Mouse (Mus musculus) thymus, postnatal 14 days (tissue): ENCODE data around the gene Olfr1272.
"Not testable (repeated sequence)": the region's sequence is repeated elsewhere in the genome, so short reads cannot be mapped to it uniquely, and the experiment has no call there.

Experiments
- DNase-seq: peaks from one replicate; pipeline ENCODE4 v3.0.0; 2021

Gene Olfr1272

DNA sequence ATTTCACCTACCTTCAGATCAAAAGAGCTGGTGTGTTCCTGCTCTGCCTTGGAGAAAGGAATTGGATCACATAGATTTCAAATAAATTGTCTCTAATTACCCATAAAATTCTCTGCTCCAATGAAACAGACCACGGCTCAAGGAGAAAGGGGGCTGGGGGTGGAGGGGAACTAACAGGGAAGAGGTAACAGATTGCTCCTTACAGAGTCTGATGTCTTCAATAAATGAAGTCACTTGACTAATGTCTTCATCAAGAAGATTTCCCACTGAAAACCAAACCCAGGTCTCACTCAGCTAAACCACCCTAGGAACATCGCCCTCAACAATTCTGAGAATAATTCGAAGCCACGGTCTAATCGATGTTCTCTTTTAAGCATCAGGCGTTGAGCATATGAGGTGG lies at the start of gene Olfr1272:
TSS of gene Olfr1272 (minus strand) at position 101 of the 400 bp plus-strand sequence.
- no peak for DNase-seq

DNA sequence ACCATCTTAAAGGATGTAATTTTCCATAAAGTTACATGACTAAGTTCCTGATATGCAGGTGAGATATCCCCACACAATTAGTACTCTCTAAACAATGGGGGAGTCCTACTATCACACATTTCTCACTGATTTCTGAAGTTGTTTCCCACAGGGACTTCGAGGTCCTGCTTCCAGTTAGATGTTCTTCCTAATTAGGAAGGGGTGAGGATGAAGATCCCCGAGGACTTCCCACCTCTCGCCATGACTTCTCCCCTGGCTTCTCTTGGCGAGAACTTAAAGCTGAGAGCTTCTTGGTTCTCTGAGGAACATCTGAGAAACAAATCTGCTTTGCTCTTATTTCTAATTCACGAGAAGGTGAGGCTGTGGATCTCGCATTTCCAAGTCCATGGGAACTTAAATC lies 29.3 kb upstream of the Olfr1272 start, which contains the start of gene Gm13769:
TSS of gene Gm13769 (plus strand) at position 301 of the 400 bp plus-strand sequence.
- DNase-seq = not testable (repeated sequence)

DNA sequence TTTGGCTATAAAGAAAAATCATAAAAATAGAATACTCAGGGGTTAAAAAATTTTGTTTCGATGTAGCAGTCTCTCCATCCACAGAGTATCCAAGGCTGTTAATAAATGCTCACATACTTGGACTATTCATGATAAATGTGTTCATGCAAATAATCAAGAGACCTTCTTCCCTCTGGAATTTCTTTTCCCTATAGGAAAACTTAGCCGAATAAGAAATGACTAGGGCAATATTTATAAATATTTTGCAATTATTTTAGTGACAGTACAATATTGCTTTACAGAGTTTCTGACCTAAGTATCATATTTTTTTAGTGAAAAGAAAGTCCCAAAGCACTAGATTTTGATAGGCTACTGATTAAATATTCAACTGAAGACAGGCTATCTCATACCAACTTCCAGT lies 21.7 kb downstream of the Olfr1272 start, which contains the start of gene Olfr1271:
TSS of gene Olfr1271 (minus strand) at position 101 of the 400 bp plus-strand sequence.
- no peak for DNase-seq

DNA sequence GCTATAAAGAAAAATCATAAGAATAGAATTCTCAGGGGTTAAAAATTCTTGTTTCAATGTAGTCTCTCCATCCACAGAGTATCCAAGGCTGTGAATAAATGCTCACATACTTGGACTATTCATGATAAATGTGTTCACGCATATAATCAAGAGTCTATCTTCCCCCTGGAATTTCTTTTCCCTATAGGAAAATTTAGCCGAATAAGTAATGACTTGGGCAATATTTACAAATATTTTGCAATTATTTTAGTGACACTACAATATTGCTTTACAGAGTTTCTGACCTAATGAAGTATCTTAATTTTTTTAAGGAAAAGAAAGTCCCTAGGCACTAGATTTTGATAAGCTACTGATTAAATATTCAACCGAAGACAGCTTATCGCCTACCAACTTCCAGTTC lies 35.1 kb downstream of the Olfr1272 start, which contains the start of gene Olfr142:
TSS of gene Olfr142 (minus strand) at position 101 of the 400 bp plus-strand sequence.
- DNase-seq = no peak
